Mouse (Mus musculus) G1E (cell line): Measurements from ENCODE around the gene Alg3.

Source experiments
- CTCF ChIP-seq: IDR thresholded peaks from 2 replicates; pipeline ENCODE4 v1.5.1; 2012; ENCODE audit warnings: low read depth, low read length, inconsistent platforms, mixed read lengths
- GATA1 ChIP-seq: IDR thresholded peaks from 2 replicates; pipeline ENCODE4 v1.6.1; 2012; ENCODE audit warnings: borderline replicate concordance, low read length, inconsistent platforms, mixed read lengths
- GATA2 ChIP-seq: IDR thresholded peaks from 2 replicates; pipeline ENCODE4 v1.6.1; 2012; ENCODE audit warnings: low read depth, low read length, inconsistent platforms, borderline replicate concordance
- POLR2AphosphoS5 ChIP-seq: IDR thresholded peaks from 2 replicates; pipeline ENCODE4 v1.6.1; 2012; ENCODE audit warnings: low read depth, low read length, inconsistent platforms; ENCODE audit not compliant: insufficient replicate concordance
- TAL1 ChIP-seq: conservative IDR thresholded peaks from 2 replicates; pipeline ENCODE4 v1.6.1; 2012; ENCODE audit warnings: low read depth, low read length, inconsistent platforms, mixed read lengths

DNA sequence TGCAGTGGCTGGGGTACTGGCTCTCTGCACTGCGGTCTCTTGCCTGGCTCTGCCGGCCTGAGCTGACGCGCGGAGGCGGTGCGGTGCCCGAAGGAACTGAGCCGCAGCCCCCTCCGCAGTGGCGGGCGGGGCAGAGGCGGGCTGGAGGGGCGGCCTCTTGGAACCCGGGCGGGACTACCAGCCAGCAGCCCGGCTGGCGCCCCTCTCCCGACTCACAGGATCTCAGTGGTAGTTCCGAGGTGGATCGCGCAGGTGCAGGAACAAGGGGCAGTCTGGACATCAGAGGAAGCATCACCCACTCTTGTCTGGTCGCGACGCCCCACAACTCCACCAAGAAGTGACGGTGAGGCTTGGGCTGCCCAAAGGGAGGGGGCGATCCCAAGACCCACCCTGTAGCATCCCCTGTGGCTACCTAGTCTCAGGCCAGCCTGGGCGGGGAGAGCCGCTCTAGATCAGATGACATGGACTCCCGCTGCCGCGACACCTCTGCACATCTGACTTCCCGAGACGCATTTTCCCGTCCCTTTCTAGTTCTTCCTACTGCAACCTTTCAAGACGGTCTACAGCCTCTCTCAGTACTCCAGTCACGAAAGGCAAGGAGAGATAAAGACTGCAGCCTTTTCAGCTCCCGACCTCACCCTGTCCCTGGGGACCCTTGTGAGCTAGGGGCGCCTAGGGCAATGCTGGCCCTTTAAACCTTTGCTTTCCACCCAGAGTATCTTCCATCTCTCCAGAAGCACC, 21.4 kb downstream of the Alg3 start:
- TF ChIP-seq CTCF (no peak), GATA1 (no peak), POLR2AphosphoS5 (no peak), TAL1 (no peak), GATA2 (no peak)
